Mouse (Mus musculus): ENCODE measurements around the gene Ticam1. TPM values are rescaled to one million over a fixed set of nuclear protein-coding genes. Genes with fewer than 3 reads are reported as not detected.

Ticam1 gene
- total RNA-seq (2021) = 1 to 10 TPM; 5.5 to 5.9 TPM
- long read RNA-seq, experiment 1, partial matches to known transcripts = 0 of 2 reads
- long read RNA-seq, experiment 1, other reads (novel, unspliced or antisense) = 1 of 2 reads
- long read RNA-seq, experiment 2 = 0 reads

- intact Hi-C loops (cut with DNase I) = no loop called here
Observed at GRCm38 (mm10) chr17:56276643-56277566, at the start of gene Ticam1. Gene Ticam1 (minus strand): TSS chr17:56276786.

DNA sequence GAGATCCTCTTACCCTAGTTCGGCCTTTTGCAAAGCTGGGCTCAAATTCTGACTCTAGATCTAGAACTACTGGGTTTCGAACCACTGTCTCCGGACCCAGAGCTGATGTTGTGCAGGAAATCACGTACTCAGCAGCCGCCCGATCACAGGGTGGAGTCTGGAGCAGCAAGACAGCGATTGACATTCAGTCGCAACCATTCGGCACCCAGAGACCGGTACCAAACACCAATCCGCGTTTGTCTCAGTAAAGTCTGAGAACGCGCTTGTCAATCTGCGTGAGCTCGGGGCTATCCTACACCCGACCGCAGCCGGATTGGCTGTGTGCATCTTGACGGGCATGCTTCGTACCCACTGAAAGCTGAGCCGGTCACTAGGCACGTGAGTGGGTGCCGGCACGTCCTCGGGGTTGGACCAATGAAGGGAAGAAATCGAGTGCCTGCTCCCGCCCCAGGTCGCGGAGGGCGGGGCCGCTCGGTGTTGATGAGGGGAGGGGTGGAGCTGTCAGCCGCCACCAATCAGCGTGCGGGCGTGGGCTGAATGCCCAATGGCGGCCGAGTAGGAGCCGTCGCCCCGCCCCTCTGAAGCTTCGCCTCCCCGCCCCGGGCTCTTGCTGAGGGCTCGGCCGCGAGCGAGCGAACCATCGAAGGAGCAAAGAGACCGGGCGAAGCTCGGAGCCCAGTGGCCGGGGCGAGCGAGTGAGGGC, 49.0 kb upstream of the Ticam1 start, which contains the start of gene Kdm4b:
TSS of gene Kdm4b (plus strand) at position 613 of the 703 bp plus-strand sequence.
- intact Hi-C loops (cut with DNase I) = no loop called here
- DNase-seq (ENCODE audit: low spot score in 2 of 2) = peak; percentile 99 to 100

More at GRCm38 (mm10) chr17:56276643-56277566, at the start of gene Ticam1:
- DNase-seq (ENCODE audit: low spot score in 2 of 2) = peak; percentile 76 to 80

- intact Hi-C loops (cut with DNase I) = no loop called here
- no peak for DNase-seq (ENCODE audit: low spot score in 2 of 2)
Observed at GRCm38 (mm10) chr17:56324419-56324818, 47.8 kb upstream of the Ticam1 start.

- DNase-seq (ENCODE audit: low spot score in 2 of 2) = no peak
- intact Hi-C loops (cut with DNase I) = no loop called here
Observed at GRCm38 (mm10) chr17:56309191-56309945, 32.8 kb upstream of the Ticam1 start.

DNA sequence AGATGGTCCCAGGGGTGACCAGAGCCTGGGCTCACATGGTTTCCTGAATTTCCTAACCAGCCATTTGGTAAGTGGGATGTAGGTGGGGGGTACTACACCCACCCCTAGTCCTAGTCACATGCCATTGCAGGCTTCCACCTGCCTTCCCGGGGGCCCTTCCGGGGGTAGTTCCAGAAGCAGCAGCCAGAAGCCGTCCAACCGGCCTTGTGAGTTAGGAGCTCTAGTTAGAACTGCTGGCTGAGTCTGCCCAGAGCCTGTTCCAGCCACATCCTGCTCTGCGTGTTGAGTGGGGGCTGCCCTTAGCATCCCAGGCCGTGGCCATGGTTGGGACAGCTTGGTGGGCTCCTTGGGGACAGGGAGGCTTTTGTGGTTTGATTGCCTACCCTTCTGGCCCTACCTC, 31.5 kb upstream of the Ticam1 start:
- intact Hi-C loops (cut with DNase I) = no loop called here
- DNase-seq (ENCODE audit: low spot score in 2 of 2) = no peak

DNA sequence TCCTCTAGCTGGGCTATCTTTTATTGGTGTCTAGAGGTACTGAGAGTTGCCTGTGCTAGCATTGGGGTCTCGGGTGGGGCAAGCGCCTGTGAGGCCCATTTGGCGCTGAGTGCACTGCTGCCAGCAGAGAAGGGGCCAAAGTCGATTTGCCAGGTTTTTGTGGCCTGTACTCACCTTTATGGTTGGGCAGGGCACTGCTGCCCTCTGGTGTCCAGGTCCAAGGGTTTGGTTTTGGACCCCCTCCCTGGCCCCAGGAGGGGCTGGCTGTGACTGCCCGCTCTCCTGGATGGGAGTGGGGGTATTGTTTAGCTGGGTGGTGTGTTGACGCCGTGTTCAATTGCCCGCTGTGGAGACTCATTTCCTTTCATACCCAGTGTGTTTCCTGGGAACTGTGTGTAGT, 29.2 kb upstream of the Ticam1 start:
- intact Hi-C loops (cut with DNase I) = no loop called here
- DNase-seq (ENCODE audit: low spot score in 2 of 2) = no peak

GRCm38 (mm10) chr17:56305156-56305555, 28.6 kb upstream of the Ticam1 start:
- intact Hi-C loops (cut with DNase I) = no loop called here
- DNase-seq (ENCODE audit: low spot score in 2 of 2) = no peak

DNA sequence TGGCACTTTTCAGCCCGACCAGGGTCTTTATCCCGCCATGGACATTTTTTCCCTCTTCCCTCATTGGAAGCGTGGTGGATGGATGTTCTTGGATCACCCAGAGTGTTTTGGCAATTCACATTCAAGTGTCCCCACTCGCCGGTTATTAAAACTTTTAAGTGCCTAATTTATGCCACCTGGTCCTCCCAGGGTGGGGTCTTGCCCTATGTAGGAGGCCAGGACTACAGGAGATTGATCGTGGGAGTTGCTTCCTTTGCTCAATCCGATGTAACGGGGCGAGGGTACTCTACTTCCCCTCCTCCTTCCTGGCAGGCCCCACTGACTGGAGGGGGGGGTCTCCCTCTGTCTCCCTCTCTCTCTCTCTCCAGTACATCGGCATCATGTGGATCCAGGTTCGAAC, 28.1 kb upstream of the Ticam1 start:
- intact Hi-C loops (cut with DNase I) = no loop called here
- DNase-seq (ENCODE audit: low spot score in 2 of 2) = no peak

DNA sequence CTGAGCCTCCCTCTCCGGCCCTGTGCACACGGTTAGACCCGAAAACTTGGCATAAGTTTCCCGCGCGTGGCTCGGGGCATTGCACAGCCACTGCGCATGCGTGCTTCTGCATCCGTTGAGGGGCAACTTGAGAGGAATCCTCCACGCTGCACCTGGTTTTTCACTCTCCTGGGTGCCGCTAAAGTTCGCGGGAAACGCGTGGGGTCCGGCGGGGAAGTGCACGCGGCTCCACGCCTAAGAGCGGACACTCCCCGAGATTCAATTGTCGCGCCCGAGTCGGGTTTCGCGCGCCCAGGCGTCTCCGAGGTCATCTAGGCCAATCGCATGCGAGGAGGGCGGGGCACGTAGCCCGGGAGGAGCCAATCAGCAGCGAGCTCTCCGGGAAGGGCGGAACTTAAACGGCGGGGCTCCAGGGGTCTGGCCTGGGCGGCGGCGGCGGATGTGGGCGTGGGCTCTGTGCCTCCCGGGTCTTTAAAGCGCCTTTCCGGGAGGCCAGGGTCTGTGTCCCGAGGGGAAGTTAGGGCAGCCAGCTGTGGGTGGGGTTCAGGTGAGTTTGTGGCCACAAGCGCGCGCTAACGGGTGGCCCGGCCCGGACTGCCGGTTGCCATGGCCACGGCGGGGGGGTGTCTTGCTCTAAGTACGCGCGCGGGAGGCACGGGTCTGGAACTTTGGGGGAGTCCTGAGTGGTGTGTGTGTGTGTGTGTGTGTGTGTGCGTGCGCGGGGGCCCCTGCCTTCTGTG, 27.4 kb upstream of the Ticam1 start:
- intact Hi-C loops (cut with DNase I) = no loop called here
- DNase-seq (ENCODE audit: low spot score in 2 of 2) = peak; percentile 92 to 94

- no peak for DNase-seq (ENCODE audit: low spot score in 2 of 2)
- intact Hi-C loops (cut with DNase I) = no loop called here
Observed at GRCm38 (mm10) chr17:56303160-56303846, 26.7 kb upstream of the Ticam1 start, which contains the start of gene Uhrf1. Gene Uhrf1 (plus strand): TSS chr17:56303321.

DNA sequence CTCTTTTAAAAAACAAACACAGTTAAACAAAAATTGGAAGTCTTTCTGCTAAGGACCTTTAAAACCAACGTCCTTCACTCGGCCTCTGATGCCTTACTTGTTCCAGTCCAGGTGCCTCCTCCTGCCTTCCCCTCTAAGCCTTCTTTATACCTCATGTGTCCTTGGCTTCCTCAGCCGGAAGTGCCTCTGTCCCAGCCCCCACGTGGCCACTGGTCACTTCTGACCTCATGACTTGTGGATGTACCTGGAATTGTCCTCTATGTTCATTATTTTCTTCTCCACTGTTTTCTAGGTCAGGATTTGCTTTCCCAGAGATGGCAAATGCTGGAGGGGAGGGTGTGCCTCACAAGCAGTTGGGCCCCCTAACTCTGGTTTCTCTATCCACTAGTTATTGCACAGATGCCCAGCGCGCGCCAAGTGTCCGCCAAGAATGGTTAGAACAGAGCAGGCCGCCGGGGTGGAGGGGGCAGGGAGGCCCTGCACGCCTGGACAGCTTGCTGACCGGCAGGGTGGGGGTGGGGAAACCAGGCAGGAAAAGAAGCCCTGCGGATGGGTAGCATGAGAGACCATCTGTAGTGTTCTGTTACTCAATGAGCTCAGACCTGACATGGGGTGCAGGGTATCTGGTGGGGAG, 25.9 kb upstream of the Ticam1 start:
- intact Hi-C loops (cut with DNase I) = no loop called here
- DNase-seq (ENCODE audit: low spot score in 2 of 2) = no peak

- intact Hi-C loops (cut with DNase I) = no loop called here
- no peak for DNase-seq (ENCODE audit: low spot score in 2 of 2)
Observed at GRCm38 (mm10) chr17:56300186-56300585, 23.6 kb upstream of the Ticam1 start, which contains the start of gene Arrdc5. Gene Arrdc5 (minus strand): TSS chr17:56300286.

DNA sequence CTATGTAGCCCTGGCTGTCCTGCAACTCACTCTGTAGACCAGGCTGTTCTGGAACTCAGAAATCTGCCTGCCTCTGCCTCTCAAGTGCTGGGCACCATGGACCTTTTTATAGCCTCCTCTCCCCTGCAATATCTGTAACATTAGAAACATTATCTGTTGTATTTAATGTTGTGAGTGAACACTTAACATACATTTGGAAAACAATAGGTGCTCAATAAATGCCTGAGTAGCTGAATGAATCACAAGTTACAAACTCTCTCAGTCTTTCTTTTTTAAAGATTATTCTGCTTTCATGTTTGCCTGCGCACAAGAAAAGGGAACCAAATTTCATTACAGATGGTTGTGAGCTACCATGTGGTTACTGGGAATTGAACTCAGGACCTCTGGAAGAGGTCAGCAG, 21.7 kb upstream of the Ticam1 start:
- no peak for DNase-seq (ENCODE audit: low spot score in 2 of 2)
- intact Hi-C loops (cut with DNase I) = no loop called here

DNA sequence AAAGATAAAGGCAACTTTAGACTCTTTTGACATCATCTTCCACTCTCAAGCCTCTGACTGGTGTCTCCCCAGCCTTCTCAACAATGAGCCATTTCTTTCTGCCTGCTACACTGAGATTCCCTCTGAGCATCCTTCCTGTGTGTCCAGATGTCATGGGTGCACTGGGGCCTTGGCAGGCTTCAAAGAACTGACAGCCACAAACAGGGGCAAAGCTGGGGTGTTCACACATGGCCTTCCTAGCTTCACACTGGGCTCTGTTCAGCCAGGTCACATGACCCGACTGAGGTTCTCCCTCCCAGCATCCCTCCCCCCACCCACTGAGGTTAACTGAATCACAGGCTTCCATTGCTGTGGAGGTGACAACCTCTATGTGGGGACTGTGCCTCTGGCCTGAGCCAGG, 19.6 kb upstream of the Ticam1 start:
- intact Hi-C loops (cut with DNase I) = no loop called here

DNA sequence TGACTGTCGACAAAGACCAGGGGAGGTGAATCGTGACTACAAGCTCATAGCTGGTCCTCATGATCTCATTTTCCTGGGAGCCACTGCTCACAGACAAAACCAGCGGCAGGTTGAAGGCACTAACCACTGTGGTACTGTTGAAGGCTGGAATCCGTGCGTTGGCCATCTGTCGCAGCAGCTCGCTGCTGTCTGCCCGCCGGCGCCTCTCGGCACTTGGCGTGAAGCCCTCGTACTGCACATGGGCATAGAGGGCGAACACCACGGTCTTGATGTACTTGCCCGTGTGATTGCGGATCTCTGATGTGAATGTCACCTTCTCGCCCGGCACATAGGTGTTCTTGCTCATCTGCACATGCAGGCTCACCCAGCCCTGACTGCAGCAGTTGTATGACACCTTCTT, 17.7 kb upstream of the Ticam1 start:
- DNase-seq (ENCODE audit: low spot score in 2 of 2) = peak in 1 of 2 experiments; percentile 47
- intact Hi-C loops (cut with DNase I) = no loop called here

More for the DNA sequence above, 19.6 kb upstream of the Ticam1 start:
- DNase-seq (ENCODE audit: low spot score in 2 of 2) = no peak

DNA sequence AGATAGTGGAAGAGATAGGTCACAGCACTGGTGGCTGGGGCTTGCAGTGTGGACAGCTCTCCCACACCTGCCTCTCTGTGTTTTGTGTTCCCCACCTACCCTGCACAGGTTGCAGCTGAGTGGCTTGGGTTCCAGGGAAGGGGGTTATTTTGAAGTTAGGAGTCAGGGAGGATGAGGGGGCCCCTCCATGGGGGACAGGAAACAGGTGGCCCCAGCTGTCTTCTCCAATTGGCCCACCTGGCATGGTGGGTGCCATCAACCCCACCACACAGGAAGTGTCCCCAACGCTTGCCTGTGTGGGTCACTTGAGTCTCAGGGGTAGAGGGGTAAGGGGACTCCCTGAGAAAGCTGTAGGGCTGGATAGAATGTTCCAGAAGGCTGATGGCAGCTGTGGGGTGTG, 16.7 kb upstream of the Ticam1 start:
- DNase-seq (ENCODE audit: low spot score in 2 of 2) = no peak
- intact Hi-C loops (cut with DNase I) = no loop called here

GRCm38 (mm10) chr17:56292531-56293222, 16.1 kb upstream of the Ticam1 start, which contains the start of gene Plin3:
Gene Plin3 (minus strand): TSS chr17:56292873.
- intact Hi-C loops (cut with DNase I) = no loop called here
- no peak for DNase-seq (ENCODE audit: low spot score in 2 of 2)
